Mouse (Mus musculus) layer of hippocampus, postnatal 36 days (tissue): ENCODE measurements at regions not wholly inside any gene's neighbourhood (a gene's known extent, or its start where the extent isn't known, plus 50 kb on each side); places are given as distances from the start of the nearest gene placed in this dataset.

Experiments
- DNase-seq, 2 experiments: peaks; one replicate each; pipeline ENCODE4 v3.0.0; 2022

DNA sequence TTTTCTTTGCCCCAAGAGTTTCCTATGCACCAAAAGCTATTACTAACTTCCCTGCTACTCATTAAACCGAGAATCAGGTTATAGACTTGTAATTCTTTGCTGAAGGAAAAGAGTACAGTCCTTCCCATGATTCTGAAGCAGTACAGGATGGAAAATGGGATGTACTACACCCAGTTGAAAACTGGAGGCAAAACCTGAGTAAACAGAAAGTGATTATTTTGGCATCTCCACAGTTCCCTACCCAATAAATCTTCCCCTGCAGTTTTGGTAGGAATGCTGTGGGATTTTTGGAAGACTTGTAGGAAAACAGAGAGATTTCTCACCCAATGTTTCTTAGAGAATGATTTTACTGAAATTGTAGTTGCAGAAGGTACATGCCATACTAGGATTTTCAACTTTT is 268.5 kb downstream of the Dio2 start:
- DNase-seq: no peak

- DNase-seq: no peak
These were observed 278.1 kb downstream of the Dio2 start for GRCm38 (mm10) chr12:90460121-90460520.

- DNase-seq: no peak
These were observed 297.6 kb downstream of the Dio2 start for GRCm38 (mm10) chr12:90440672-90441071.

- peak; percentile 33 to 42 for DNase-seq
These were observed 312.8 kb downstream of the Dio2 start for GRCm38 (mm10) chr12:90425276-90426063.

- DNase-seq: no peak
These were observed 320.5 kb downstream of the Dio2 start for GRCm38 (mm10) chr12:90417590-90418221.

DNA sequence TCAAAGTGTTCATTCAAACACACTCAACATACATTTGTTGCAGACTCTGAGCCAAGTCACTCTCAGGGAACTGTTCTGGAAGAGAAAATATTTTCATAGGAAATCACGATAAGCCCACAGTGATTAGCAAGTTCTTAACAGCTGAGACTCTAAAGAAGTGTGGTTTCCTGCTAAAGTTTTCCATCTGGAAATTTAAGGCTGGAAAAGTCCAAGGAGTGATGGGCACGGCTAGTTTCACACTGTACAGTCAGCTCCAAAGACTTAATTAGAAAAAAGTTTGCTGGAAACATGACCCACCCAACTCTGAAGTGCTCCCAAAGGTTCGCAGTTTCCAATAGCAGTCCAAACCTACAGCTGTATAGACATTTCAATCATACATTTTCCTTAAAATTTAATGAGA is 329.5 kb downstream of the Dio2 start:
- no peak for DNase-seq

GRCm38 (mm10) chr12:90398564-90398963 is 339.7 kb downstream of the Dio2 start:
- DNase-seq: peak in 1 of 2 experiments; percentile 3
